Mouse (Mus musculus) spleen, postnatal 10 days (tissue): Measurements from ENCODE around the gene Tmbim1.
"Not testable (repeated sequence)": the region's sequence is repeated elsewhere in the genome, so short reads cannot be mapped to it uniquely, and the experiment has no call there.

Source experiments
- DNase-seq, 2 experiments: peaks; one replicate each; pipeline ENCODE4 v3.0.0; 2021 to 2022; ENCODE audit warnings: low spot score in 2 of 2

The Tmbim1 gene

GRCm38 (mm10) chr1:74305522-74305921 is at the start of gene Tmbim1:
Gene Tmbim1 (minus strand): TSS chr1:74305622.
- DNase-seq: no peak

GRCm38 (mm10) chr1:74353453-74354229 is 48.2 kb upstream of the Tmbim1 start:
- no peak for DNase-seq

- no peak for DNase-seq
Measured at GRCm38 (mm10) chr1:74352532-74353096, 47.2 kb upstream of the Tmbim1 start.

GRCm38 (mm10) chr1:74351185-74351769 is 45.9 kb upstream of the Tmbim1 start:
- DNase-seq: no peak

GRCm38 (mm10) chr1:74344163-74344916 is 38.9 kb upstream of the Tmbim1 start:
- no peak for DNase-seq

GRCm38 (mm10) chr1:74343161-74343560 is 37.7 kb upstream of the Tmbim1 start:
- no peak for DNase-seq

GRCm38 (mm10) chr1:74342308-74342707 is 36.9 kb upstream of the Tmbim1 start:
- DNase-seq: no peak

- DNase-seq: no peak
Measured at GRCm38 (mm10) chr1:74341898-74342297, 36.5 kb upstream of the Tmbim1 start.

- DNase-seq: not testable (repeated sequence)
Measured at GRCm38 (mm10) chr1:74340992-74341391, 35.6 kb upstream of the Tmbim1 start.

GRCm38 (mm10) chr1:74340361-74340764 is 34.9 kb upstream of the Tmbim1 start:
- no peak for DNase-seq

GRCm38 (mm10) chr1:74339917-74340316 is 34.5 kb upstream of the Tmbim1 start:
- DNase-seq: no peak

GRCm38 (mm10) chr1:74338626-74339025 is 33.2 kb upstream of the Tmbim1 start:
- no peak for DNase-seq

GRCm38 (mm10) chr1:74338013-74338412 is 32.6 kb upstream of the Tmbim1 start:
- DNase-seq: no peak

GRCm38 (mm10) chr1:74337241-74337771 is 31.9 kb upstream of the Tmbim1 start:
- no peak for DNase-seq

- DNase-seq: no peak
Measured at GRCm38 (mm10) chr1:74335436-74336170, 30.2 kb upstream of the Tmbim1 start.

GRCm38 (mm10) chr1:74335033-74335432 is 29.6 kb upstream of the Tmbim1 start:
- DNase-seq: no peak

- no peak for DNase-seq
Measured at GRCm38 (mm10) chr1:74334607-74335006, 29.2 kb upstream of the Tmbim1 start.

- DNase-seq: no peak
Measured at GRCm38 (mm10) chr1:74332930-74333329, 27.5 kb upstream of the Tmbim1 start.

GRCm38 (mm10) chr1:74332241-74332763 is 26.9 kb upstream of the Tmbim1 start:
- DNase-seq: peak; percentile 85 to 94

GRCm38 (mm10) chr1:74331046-74331681 is 25.7 kb upstream of the Tmbim1 start:
- no peak for DNase-seq
